Mouse (Mus musculus) thymus, adult 2 months (tissue): ENCODE measurements around the gene Tmem267.

Experiments
- CTCF ChIP-seq: fragments of 200-500 bp; IDR thresholded peaks from 2 replicates; pipeline ENCODE4 v1.5.1; 2012; ENCODE audit warnings: mild to moderate bottlenecking, control low read depth, low read length, moderate library complexity, borderline replicate concordance; ENCODE audit not compliant: control insufficient read depth, poor library complexity, insufficient read depth; ENCODE audit errors: extremely low read depth
- POLR2A ChIP-seq: fragments of 200-500 bp; IDR thresholded peaks from 2 replicates; pipeline ENCODE4 v1.6.1; 2012; ENCODE audit warnings: mild to moderate bottlenecking, low read length, control low read depth, moderate library complexity; ENCODE audit not compliant: control insufficient read depth, poor library complexity, insufficient read depth; ENCODE audit errors: extremely low read depth

GRCm38 (mm10) chr13:119632156-119632548 lies 144.3 kb downstream of the Tmem267 start:
- TF ChIP-seq POLR2A = no peak
- TF ChIP-seq CTCF = no peak
